Mouse (Mus musculus) forebrain, embryonic 10.5 days (tissue): ENCODE results near the gene Itpkb. TPM values are rescaled to one million over a fixed set of nuclear protein-coding genes. Genes with fewer than 3 reads are reported as not detected.
A peak's percentile ranks its signal among the peaks of the same experiment; 100 is the strongest.
"Not testable (repeated sequence)": the region's sequence is repeated elsewhere in the genome, so short reads cannot be mapped to it uniquely, and the experiment has no call there.

Experiments used
- DNase-seq: peaks from one replicate; pipeline ENCODE4 v3.0.0-alpha.2; 2017; ENCODE audit warnings: low spot score; ENCODE audit errors: extremely low spot score
- H3K27ac ChIP-seq: fragments of 300-500 bp; sonication (generic); 2 replicates; pipeline ENCODE4 v1.5.1; 2016; ENCODE audit warnings: mild to moderate bottlenecking
- H3K27me3 ChIP-seq: fragments of 300-500 bp; sonication (generic); 2 replicates; pipeline ENCODE4 v1.6.1; 2016; ENCODE audit warnings: mild to moderate bottlenecking; ENCODE audit not compliant: poor library complexity, severe bottlenecking
- H3K36me3 ChIP-seq: fragments of 300-500 bp; sonication (generic); replicated peaks from 2 replicates; pipeline ENCODE4 v1.6.1; 2016; ENCODE audit warnings: mild to moderate bottlenecking, moderate library complexity
- H3K4me1 ChIP-seq: fragments of 300-500 bp; sonication (generic); 2 replicates; pipeline ENCODE4 v1.6.1; 2016
- H3K4me3 ChIP-seq: fragments of 300-500 bp; sonication (generic); 2 replicates; pipeline ENCODE4 v1.5.1; 2016; ENCODE audit warnings: mild to moderate bottlenecking, moderate library complexity
- H3K9me3 ChIP-seq: fragments of 300-500 bp; sonication (generic); 2 replicates; pipeline ENCODE4 v1.6.1; 2016; ENCODE audit warnings: mild to moderate bottlenecking, moderate library complexity
- WGBS: fragments of 180-500 bp; shearing (Covaris S2); methylation state at CpG from one replicate; pipeline ENCODE4 v1.1.7; 2016; 5-methylcytosine and 5-hydroxymethylcytosine counted together
- polyA plus RNA-seq: library from polyadenylated mRNA; unstranded; fragments of >200 nt; fragmentation: Nextera tagmentation; extraction: Ambion mirVana; gene quantifications from 2 replicates; pipeline ENCODE4 v1.2.1, GENCODE M21; 2016

The Itpkb gene
- polyA plus RNA-seq, 1 experiment from 2014 or later: 2.5 TPM

DNA sequence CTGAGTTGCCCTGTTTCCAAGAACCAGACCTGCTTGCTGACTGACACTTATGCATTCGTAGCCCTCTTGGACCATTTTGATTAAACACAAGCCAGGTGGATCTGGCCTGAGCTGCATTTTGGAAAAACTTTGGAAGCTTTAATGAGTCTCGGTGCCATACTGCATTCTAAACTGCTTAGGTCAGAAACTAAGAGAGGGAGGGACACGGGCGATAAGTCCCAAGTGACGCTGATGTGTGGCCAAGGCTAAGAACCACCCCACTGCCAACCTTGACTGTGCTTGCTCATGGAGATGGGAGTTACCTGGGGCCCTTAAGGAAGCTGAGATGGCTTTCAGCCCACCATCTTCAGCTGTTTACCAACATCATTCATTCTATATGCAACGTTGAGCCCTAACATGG, 55.0 kb downstream of the Itpkb start:
- no peaks in the 10 kb centered on the region for H3K36me3 ChIP-seq
- H3K9me3 ChIP-seq: no peaks in the 10 kb centered on the region
- no peak for DNase-seq
- no peaks in the 10 kb centered on the region for H3K27me3 ChIP-seq
- peaks cover 40% of the 10 kb centered on the region for H3K4me1 ChIP-seq
- no peak overlapping the region for H3K4me3 ChIP-seq
- no peak overlapping the region for H3K27ac ChIP-seq
- WGBS: 87% methylated on average over 6 of the region's 6 CpGs

DNA sequence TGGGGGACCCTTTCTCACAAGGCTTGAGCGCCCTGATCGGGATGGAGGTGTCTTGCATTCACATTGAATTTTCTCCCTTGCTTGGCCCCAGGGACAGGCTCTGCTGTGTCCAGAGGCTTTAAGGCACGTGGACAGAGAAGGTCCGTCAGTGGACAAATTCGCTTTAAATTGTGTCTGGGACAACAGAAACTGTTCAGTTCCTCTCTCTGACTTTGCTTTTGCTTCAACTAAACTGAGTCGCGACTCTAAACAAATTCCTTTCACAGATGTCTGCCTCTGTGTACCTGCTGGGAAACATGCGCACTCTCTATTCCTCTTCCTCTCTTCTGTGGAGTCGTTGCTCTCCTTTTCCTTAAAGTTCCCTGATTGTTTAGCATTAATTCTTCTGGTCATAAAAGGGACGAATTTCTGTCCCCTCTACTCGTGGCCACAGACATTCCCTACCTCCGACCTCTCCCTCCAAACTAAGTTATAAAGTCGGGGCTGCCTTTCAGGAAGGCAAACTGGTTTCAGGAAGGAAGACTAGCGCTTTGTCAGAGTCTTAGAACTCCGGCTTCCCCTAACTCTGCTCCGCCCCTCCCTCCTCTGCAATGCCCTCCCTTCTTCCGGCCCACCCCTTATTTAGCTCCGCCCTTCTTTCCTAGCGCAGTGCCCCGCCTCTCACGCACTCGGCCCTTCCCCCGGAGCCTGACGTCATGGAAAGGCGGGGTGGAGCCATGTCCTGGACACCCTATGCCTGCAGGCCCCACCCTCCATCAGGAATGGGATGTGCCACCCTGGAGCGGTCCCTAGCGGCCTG, 56.9 kb downstream of the Itpkb start:
- peak overlapping the region; percentile 56 for H3K4me3 ChIP-seq
- H3K27me3 ChIP-seq: no peaks in the 10 kb centered on the region
- no peaks in the 10 kb centered on the region for H3K36me3 ChIP-seq
- peaks cover 33% of the 10 kb centered on the region for H3K4me1 ChIP-seq
- H3K27ac ChIP-seq: peak overlapping the region; percentile 86
- peak; percentile 99 for DNase-seq
- H3K9me3 ChIP-seq: no peaks in the 10 kb centered on the region
- 2% methylated on average over 27 of the region's 27 CpGs for WGBS

DNA sequence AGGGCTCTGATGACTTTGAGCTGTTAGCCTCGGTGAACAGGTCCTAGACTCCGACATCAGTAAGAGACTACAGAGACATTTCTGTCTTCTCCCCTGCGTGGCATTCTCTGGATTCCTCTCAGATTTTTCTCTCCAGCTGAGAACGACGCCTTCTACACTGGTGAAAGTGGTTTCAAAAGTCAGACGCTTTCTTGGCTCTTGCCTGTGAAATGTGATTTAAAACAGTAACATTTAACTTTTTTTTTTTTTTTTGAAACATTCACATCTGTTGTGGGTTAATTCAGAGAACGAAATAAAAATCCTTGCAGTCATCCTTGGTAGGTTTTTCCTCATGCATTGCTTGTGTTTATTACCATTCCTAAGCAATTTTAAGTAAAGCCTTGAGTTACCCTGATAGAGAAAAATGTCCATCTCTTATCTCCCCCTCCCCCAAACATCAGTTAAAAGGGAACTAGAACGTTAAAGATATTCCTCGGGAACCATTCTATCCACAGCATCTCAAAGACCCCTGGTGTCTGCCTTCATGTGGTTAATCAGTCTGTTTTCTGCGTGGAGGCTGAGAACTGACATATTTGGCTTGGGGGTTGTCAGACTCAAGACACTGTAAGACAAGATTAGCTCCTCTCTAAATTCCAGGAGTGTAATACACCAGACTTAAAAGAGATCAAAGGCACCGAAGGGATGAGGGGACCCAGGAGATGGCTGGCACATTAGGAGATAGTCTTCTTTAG, 57.6 kb downstream of the Itpkb start:
- peak overlapping the region; percentile 56 for H3K4me3 ChIP-seq
- H3K9me3 ChIP-seq: no peaks in the 10 kb centered on the region
- no peaks in the 10 kb centered on the region for H3K36me3 ChIP-seq
- peak overlapping the region; percentile 86 for H3K27ac ChIP-seq
- H3K4me1 ChIP-seq: peaks cover 27% of the 10 kb centered on the region
- 23% methylated on average over 11 of the region's 11 CpGs for WGBS
- no peaks in the 10 kb centered on the region for H3K27me3 ChIP-seq
- DNase-seq: no peak

DNA sequence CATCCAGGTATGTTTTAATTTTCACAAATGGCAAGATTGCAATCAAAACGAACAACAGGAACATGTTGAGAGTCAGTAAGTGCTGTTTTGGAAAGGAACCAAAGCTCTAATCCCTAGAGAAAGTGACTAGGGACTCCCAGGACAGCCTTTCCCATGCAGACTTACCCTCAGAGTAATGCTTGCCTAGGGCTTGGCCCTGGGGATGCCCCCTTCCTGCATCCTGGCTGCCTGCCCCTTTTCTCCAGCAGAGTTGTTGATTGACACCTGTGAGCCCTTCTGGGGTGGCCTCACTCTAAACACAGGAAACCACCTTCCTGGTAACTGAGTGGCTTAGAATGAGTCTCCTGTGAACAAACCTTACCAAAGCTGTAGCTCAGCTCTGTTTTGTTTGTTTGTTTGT, 58.2 kb downstream of the Itpkb start:
- Histone ChIP-seq H3K4me1 (peaks cover 27% of the 10 kb centered on the region), H3K4me3 (no peak overlapping the region), H3K36me3 (no peaks in the 10 kb centered on the region), H3K27ac (no peak overlapping the region), H3K9me3 (no peaks in the 10 kb centered on the region), H3K27me3 (no peaks in the 10 kb centered on the region)
- WGBS: 67% methylated on average over 1 of the region's 1 CpGs
- no peak for DNase-seq

DNA sequence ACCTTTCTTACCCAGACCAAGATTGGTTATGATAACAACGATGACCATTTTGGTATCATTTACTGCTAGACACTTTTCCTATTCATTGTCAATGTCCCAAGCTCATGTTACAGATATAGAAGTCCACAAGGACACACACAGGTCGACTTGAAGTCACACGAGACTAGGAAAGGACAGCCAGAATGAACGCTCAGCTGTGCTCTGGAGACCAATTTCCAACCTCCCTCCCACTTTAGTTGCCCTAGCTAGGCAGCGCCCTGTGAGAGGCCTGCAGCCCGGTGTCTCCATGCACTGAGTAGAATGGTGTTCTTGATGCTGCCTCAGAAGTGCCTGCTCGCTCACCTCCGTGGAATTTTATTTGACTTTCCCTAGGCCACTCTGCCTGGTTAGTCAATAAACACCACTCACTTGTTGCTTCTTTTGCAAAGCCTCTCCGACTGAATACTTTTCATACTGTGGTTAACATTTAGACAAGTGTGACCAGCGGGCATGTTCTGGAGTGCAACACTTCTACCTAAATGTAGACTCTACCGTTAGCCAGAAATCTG, 59.0 kb downstream of the Itpkb start:
- H3K4me1 ChIP-seq: peaks cover 26% of the 10 kb centered on the region
- not testable (repeated sequence) for H3K27me3 ChIP-seq, DNase-seq, H3K36me3 ChIP-seq, H3K27ac ChIP-seq, H3K4me3 ChIP-seq, H3K9me3 ChIP-seq
- WGBS: 85% methylated on average over 11 of the region's 11 CpGs

DNA sequence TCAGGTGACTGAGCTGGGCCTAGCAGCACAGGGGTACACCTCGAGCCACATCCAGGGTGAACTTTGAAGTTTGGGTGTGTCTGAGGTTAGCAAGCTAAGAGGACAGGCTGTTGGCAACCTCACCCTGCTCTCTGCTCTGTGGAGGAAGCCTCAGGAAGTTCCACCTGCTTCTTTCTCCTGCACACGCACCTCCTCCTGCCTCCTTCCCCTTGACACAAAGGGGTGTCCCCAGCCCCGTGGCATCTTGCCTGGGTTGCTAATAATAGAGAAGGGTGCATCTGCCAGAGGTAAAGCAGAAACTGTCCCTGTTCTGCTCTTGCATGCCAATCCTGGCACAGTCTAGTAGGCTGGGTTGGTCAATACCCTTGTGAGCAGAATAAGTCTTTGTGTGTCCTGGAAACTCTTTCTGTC, 60.0 kb downstream of the Itpkb start:
- H3K27me3 ChIP-seq: no peaks in the 10 kb centered on the region
- no peak for DNase-seq
- H3K27ac ChIP-seq: no peak overlapping the region
- WGBS: 84% methylated on average over 3 of the region's 3 CpGs
- H3K9me3 ChIP-seq: no peaks in the 10 kb centered on the region
- H3K36me3 ChIP-seq: no peaks in the 10 kb centered on the region
- H3K4me1 ChIP-seq: peaks cover 22% of the 10 kb centered on the region
- H3K4me3 ChIP-seq: no peak overlapping the region

DNA sequence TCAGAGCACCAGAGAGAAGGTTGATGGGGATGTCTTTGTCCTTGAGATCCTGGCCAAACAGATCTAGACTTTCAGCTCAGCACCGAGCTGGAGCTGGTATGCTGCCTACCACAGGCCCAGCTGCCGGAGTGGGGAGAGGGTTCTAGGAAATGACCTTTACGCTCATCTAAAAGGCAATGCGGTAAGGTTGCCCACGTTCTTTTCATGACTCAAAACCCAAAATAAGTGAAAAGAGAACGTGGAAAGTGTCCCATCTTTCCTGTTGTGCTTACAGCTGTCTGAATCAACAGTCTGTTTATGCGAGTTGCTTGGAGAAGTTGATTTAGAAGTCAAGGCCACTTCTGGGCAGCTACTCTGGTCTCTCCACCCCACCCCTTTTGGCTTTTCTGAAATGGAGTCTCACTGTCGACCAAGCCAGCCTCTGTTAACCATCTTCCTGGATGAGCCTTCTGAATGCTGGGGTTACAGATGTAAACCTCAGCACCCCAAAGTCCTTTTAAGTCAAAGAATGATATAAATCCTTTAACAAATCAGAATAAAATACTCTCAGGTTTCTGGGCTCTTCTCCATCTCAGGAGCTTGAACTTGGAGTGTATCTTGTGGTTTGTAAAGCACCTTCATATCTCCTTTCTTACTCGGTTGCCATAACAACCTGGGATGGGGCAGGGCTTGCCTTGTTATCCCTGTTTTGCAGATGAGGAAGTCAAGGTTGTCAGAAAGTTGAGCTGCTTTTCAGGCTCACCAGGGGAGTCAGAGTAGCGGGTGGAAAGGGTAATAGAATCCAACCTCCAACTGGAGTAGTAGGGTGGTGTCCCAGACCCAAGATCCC, 60.7 kb downstream of the Itpkb start:
- H3K9me3 ChIP-seq: no peaks in the 10 kb centered on the region
- H3K27ac ChIP-seq: no peak overlapping the region
- peaks cover 22% of the 10 kb centered on the region for H3K4me1 ChIP-seq
- no peaks in the 10 kb centered on the region for H3K36me3 ChIP-seq
- H3K4me3 ChIP-seq: no peak overlapping the region
- DNase-seq: no peak
- 82% methylated on average over 10 of the region's 10 CpGs for WGBS
- no peaks in the 10 kb centered on the region for H3K27me3 ChIP-seq

DNA sequence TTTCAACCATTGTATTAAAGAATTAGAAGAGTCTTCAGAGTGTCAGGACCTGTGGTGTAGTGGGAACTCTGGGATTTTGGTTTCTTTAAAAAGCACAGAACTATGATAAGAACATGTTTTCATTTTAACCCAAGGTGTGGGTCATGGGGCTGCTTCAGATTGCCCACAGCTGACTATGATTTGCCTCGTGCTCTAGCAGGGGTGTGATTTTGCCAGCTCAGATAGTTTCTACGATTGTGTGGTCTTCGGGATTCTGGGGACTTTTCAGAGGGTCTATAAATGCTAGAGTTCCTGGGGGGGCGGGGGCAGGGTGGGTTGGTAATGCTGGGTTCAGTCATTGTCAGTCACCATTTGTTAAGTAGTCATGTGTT, 61.3 kb downstream of the Itpkb start:
- Histone ChIP-seq H3K36me3 (no peaks in the 10 kb centered on the region), H3K4me3 (no peak overlapping the region), H3K9me3 (no peaks in the 10 kb centered on the region), H3K27ac (no peak overlapping the region), H3K4me1 (peaks cover 19% of the 10 kb centered on the region), H3K27me3 (no peaks in the 10 kb centered on the region)
- 89% methylated on average over 4 of the region's 4 CpGs for WGBS
- DNase-seq: no peak

DNA sequence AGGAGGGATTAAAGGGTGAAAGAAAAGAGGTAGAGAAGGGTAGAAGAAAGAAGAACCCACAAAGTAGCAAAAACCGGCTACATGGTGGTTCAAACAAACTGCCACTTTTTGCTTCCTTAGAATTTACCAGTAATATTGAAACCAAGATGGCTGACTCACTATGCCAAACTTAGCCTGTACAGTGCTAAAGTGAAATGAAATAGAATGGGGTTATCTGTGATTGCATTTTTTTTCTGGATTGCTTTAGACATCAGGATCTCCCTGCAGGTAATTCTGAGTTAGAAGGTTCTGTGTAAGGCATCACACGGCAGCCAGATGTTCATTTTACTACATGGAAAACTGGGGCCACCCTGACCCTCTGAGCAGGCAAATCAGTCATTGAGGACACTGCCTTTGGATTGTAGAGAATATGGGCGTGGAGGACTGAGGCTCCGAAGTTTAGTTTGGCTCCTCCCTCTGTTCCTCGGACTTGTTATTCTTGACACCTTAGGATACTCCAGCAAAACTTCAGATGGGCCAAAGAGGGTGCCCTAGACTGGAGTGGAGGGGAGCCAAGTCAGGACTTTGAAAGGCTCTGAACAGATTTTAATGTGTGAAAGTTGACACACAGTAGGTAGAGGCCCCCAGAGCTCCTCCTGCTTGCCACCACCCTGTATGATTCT, 62.0 kb downstream of the Itpkb start:
- Histone ChIP-seq H3K27me3 (no peaks in the 10 kb centered on the region), H3K36me3 (no peaks in the 10 kb centered on the region), H3K9me3 (no peaks in the 10 kb centered on the region), H3K27ac (no peak overlapping the region), H3K4me3 (no peak overlapping the region), H3K4me1 (peaks cover 13% of the 10 kb centered on the region)
- no peak for DNase-seq
- WGBS: 83% methylated on average over 5 of the region's 5 CpGs

DNA sequence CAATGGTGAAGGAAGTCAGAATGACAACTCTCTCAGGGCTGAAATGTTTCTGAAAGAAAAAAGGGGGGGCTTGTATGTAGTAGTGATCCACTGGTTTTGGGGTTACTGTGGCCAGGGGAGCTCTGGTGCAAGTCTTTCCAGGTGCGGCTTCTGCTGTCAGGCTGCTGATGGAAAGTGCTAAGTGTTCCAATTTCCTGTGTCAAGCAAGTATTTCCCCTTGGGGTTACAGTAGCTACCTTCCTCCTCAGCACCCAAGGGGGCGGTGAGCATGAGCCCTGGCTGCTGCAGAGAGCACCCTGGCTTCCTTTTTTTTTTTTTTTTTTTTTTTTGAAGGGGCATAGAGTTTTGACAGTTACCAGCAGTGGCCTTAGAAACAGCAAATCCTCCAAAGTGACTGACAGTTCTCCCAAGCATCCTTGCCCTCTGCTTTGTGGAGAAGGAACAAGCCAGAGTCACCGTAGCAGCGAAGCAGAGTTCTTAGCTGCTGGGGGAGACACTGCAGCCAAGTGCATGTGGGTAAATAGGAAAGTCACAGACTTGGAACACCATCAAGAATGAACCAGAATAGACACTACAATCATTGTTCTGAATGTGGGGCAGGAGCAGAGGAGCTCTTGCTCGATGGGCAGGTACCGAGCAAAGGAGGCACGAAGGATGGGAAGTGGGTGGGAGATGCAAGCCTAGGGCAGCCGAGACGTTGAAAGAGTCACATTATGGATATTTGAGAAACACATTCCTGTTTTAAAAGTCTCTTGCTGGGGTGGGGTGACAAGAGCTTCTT, 62.9 kb downstream of the Itpkb start:
- no peaks in the 10 kb centered on the region for H3K27me3 ChIP-seq
- H3K4me1 ChIP-seq: peaks cover 4% of the 10 kb centered on the region
- H3K36me3 ChIP-seq: no peaks in the 10 kb centered on the region
- no peaks in the 10 kb centered on the region for H3K9me3 ChIP-seq
- H3K4me3 ChIP-seq: no peak overlapping the region
- 87% methylated on average over 9 of the region's 9 CpGs for WGBS
- H3K27ac ChIP-seq: no peak overlapping the region
- no peak for DNase-seq

DNA sequence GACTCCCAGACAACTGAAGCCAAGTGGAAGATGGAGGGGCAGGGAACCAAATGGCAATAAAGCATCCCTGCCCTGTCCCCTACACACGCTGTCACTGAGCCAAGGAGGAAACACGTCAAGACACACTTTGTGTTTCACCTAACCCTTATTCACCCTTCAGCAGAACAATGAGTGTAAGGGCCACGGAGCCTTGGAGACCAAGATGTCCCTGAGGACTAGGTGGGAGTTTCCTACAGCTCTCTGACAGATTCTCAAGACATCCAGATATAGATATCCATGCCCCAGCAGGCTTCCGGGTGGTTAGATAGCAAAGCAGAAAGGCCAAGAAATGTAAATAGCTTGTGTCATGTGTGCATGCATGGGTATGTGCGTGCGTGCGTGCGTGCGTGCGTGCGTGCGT, 63.6 kb downstream of the Itpkb start:
- H3K36me3 ChIP-seq: no peaks in the 10 kb centered on the region
- DNase-seq: no peak
- H3K4me3 ChIP-seq: no peak overlapping the region
- no peak overlapping the region for H3K27ac ChIP-seq
- H3K4me1 ChIP-seq: no peaks in the 10 kb centered on the region
- 95% methylated on average over 12 of the region's 12 CpGs for WGBS
- no peaks in the 10 kb centered on the region for H3K9me3 ChIP-seq
- H3K27me3 ChIP-seq: no peaks in the 10 kb centered on the region

DNA sequence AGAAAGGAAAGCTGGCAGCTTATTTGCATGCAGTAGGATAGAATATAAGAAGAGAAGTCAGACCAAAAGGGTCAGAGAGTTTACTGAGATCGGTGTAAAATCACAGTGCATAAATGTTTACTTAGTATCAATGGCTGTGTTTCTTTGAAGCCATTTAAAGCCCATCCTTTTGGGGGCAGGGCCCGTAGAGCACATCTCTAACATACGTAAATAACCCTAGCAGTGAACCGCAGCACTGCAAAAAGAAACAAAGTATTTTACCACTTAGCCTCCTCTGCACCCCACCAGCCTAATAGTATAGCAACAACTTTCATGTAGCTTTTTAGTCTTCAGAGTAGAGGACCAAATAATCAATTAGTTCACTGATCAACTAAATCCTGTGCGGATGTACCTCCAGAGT, 67.4 kb downstream of the Itpkb start:
- DNase-seq: no peak
- no peak overlapping the region for H3K27ac ChIP-seq
- no peak overlapping the region for H3K4me3 ChIP-seq
- no peaks in the 10 kb centered on the region for H3K9me3 ChIP-seq
- H3K27me3 ChIP-seq: no peaks in the 10 kb centered on the region
- WGBS: 74% methylated on average over 5 of the region's 5 CpGs
- H3K36me3 ChIP-seq: no peaks in the 10 kb centered on the region
- no peaks in the 10 kb centered on the region for H3K4me1 ChIP-seq
